Mouse (Mus musculus): ENCODE data around the gene 4933416C03Rik.

4933416C03Rik gene

GRCm38 (mm10) chr10:116113867-116114474, at the start of gene 4933416C03Rik:
Gene 4933416C03Rik, minus strand, starts transcription at chr10:116113917.
- DNase-seq (ENCODE audit: low spot score in 2 of 2), result no peak

- DNase-seq (ENCODE audit: low spot score in 2 of 2), result no peak
These were observed 48.6 kb upstream of the 4933416C03Rik start for GRCm38 (mm10) chr10:116162338-116162737.

GRCm38 (mm10) chr10:116156699-116157098, 43.0 kb upstream of the 4933416C03Rik start:
- DNase-seq (ENCODE audit: low spot score in 2 of 2), result no peak

- DNase-seq (ENCODE audit: low spot score in 2 of 2), result no peak
These were observed 41.0 kb upstream of the 4933416C03Rik start for GRCm38 (mm10) chr10:116154707-116155106.

GRCm38 (mm10) chr10:116146091-116146490, 32.4 kb upstream of the 4933416C03Rik start:
- DNase-seq (ENCODE audit: low spot score in 2 of 2), result no peak

- no peak for DNase-seq (ENCODE audit: low spot score in 2 of 2)
These were observed 30.0 kb upstream of the 4933416C03Rik start for GRCm38 (mm10) chr10:116143684-116144083.

- DNase-seq (ENCODE audit: low spot score in 2 of 2), result no peak
These were observed 26.5 kb upstream of the 4933416C03Rik start for GRCm38 (mm10) chr10:116140226-116140625.

- no peak for DNase-seq (ENCODE audit: low spot score in 2 of 2)
These were observed 21.5 kb upstream of the 4933416C03Rik start for GRCm38 (mm10) chr10:116135187-116135586.

GRCm38 (mm10) chr10:116132233-116132632, 18.5 kb upstream of the 4933416C03Rik start:
- DNase-seq (ENCODE audit: low spot score in 2 of 2), result no peak

GRCm38 (mm10) chr10:116131223-116131622, 17.5 kb upstream of the 4933416C03Rik start:
- DNase-seq (ENCODE audit: low spot score in 2 of 2), result no peak

- DNase-seq (ENCODE audit: low spot score in 2 of 2), result no peak
These were observed 16.7 kb upstream of the 4933416C03Rik start for GRCm38 (mm10) chr10:116130401-116130800.

GRCm38 (mm10) chr10:116125364-116125763, 11.6 kb upstream of the 4933416C03Rik start:
- no peak for DNase-seq (ENCODE audit: low spot score in 2 of 2)

GRCm38 (mm10) chr10:116123808-116124207, 10.1 kb upstream of the 4933416C03Rik start:
- DNase-seq (ENCODE audit: low spot score in 2 of 2), result no peak

GRCm38 (mm10) chr10:116121463-116121862, 7.7 kb upstream of the 4933416C03Rik start:
- DNase-seq (ENCODE audit: low spot score in 2 of 2), result no peak

- no peak for DNase-seq (ENCODE audit: low spot score in 2 of 2)
These were observed 3.3 kb upstream of the 4933416C03Rik start for GRCm38 (mm10) chr10:116117060-116117459.

- no peak for DNase-seq (ENCODE audit: low spot score in 2 of 2)
These were observed 2.4 kb upstream of the 4933416C03Rik start for GRCm38 (mm10) chr10:116115881-116116677.

GRCm38 (mm10) chr10:116112868-116113267, 849 bp downstream of the 4933416C03Rik start:
- DNase-seq (ENCODE audit: low spot score in 2 of 2), result no peak

GRCm38 (mm10) chr10:116108730-116109129, 5.0 kb downstream of the 4933416C03Rik start:
- DNase-seq (ENCODE audit: low spot score in 2 of 2), result no peak

GRCm38 (mm10) chr10:116108176-116108575, 5.5 kb downstream of the 4933416C03Rik start:
- no peak for DNase-seq (ENCODE audit: low spot score in 2 of 2)

- DNase-seq (ENCODE audit: low spot score in 2 of 2), result no peak
These were observed 15.2 kb downstream of the 4933416C03Rik start for GRCm38 (mm10) chr10:116098470-116098869.

GRCm38 (mm10) chr10:116096466-116096865, 17.3 kb downstream of the 4933416C03Rik start:
- no peak for DNase-seq (ENCODE audit: low spot score in 2 of 2)

- DNase-seq (ENCODE audit: low spot score in 2 of 2), result no peak
These were observed 29.8 kb downstream of the 4933416C03Rik start for GRCm38 (mm10) chr10:116083965-116084364.

- DNase-seq (ENCODE audit: low spot score in 2 of 2), result no peak
These were observed 32.9 kb downstream of the 4933416C03Rik start for GRCm38 (mm10) chr10:116080841-116081240.
